Mouse (Mus musculus) frontal cortex, postnatal 36 days (tissue): Measurements from ENCODE around the gene Wnt2b.
A peak's percentile ranks its signal among the peaks of the same experiment; 100 is the strongest.

Experiments used
- DNase-seq, 2 experiments: peaks; one replicate each; pipeline ENCODE4 v3.0.0; 2022; ENCODE audit warnings: low spot score in 2 of 2

Wnt2b gene

GRCm38 (mm10) chr3:104963331-104964276, 1.9 kb upstream of the Wnt2b start:
- no peak for DNase-seq

- DNase-seq, result no peak
Measured at GRCm38 (mm10) chr3:104962866-104963265, 1.1 kb upstream of the Wnt2b start.

GRCm38 (mm10) chr3:104962141-104962611, 455 bp upstream of the Wnt2b start:
- no peak for DNase-seq

GRCm38 (mm10) chr3:104960026-104961000, 1.4 kb downstream of the Wnt2b start:
- no peak for DNase-seq

- DNase-seq, result no peak
Measured at GRCm38 (mm10) chr3:104956131-104956581, 5.6 kb downstream of the Wnt2b start.

GRCm38 (mm10) chr3:104954551-104954950, 7.2 kb downstream of the Wnt2b start:
- DNase-seq, result no peak

GRCm38 (mm10) chr3:104954137-104954536, 7.6 kb downstream of the Wnt2b start:
- no peak for DNase-seq

- DNase-seq, result no peak
Measured at GRCm38 (mm10) chr3:104952891-104953670, 8.6 kb downstream of the Wnt2b start.

GRCm38 (mm10) chr3:104950926-104951325, 10.8 kb downstream of the Wnt2b start:
- no peak for DNase-seq

- no peak for DNase-seq
Measured at GRCm38 (mm10) chr3:104944894-104945293, 16.8 kb downstream of the Wnt2b start.

GRCm38 (mm10) chr3:104943333-104943732, 18.4 kb downstream of the Wnt2b start:
- DNase-seq, result no peak

- no peak for DNase-seq
Measured at GRCm38 (mm10) chr3:104942682-104943081, 19.0 kb downstream of the Wnt2b start.

- DNase-seq, result no peak
Measured at GRCm38 (mm10) chr3:104940691-104941090, 21.0 kb downstream of the Wnt2b start.

- DNase-seq, result no peak
Measured at GRCm38 (mm10) chr3:104938327-104938726, 23.4 kb downstream of the Wnt2b start.

GRCm38 (mm10) chr3:104937728-104938305, 23.9 kb downstream of the Wnt2b start:
- DNase-seq, result no peak

GRCm38 (mm10) chr3:104929385-104929784, 32.3 kb downstream of the Wnt2b start:
- DNase-seq, result no peak

- no peak for DNase-seq
Measured at GRCm38 (mm10) chr3:104914986-104915385, 46.7 kb downstream of the Wnt2b start.

GRCm38 (mm10) chr3:104909195-104909594, 52.5 kb downstream of the Wnt2b start:
- DNase-seq, result no peak

GRCm38 (mm10) chr3:104906007-104906406, 55.7 kb downstream of the Wnt2b start:
- DNase-seq, result peak; percentile 18 to 65

GRCm38 (mm10) chr3:104905389-104905788, 56.3 kb downstream of the Wnt2b start:
- DNase-seq, result peak; percentile 19 to 47

- DNase-seq, result no peak
Measured at GRCm38 (mm10) chr3:104901154-104901553, 60.6 kb downstream of the Wnt2b start.
